Comparison of ENCODE assay signal across 9 mouse cellular contexts in the genomic region with DNA sequence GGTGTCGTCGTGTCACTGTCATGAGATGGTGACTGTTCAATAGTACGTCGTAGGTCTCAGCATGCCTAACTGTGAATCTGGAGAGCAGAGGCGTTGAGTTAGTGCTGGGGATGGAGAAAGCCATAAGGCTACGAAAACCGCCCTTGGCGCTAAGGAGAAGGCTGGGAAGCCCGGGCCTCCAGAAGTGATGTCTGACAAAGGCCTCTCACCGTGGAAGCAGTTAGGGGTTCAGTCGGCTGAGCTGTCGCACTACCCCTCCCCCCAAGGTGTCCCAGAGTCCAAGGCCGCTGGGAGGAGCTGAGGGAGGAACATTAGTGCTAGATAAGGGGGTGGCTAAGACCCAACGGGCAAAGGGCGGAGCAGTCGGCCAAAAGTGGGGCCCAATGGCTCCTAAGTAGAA. TPM values are rescaled to one million over a fixed set of nuclear protein-coding genes. Genes with fewer than 3 reads are reported as not detected.
DNase-seq lines count a peak whose midpoint lies in the region; ATAC-seq lines count a peak whose summit lies in the region.
"Had no signal": no experiment of that assay in that cellular context is flagged by ENCODE, and none has a peak within 500 bp of the region (broad histone marks: within the 10 kb centered on the region; RNA-seq: fewer than 3 reads in every experiment).

No protein-coding gene starts in this region.

- H3K4me3 ChIP-seq in lung, embryonic 15.5 days, result no peak overlapping the region
- H3K4me3 ChIP-seq in embryonic facial prominence, embryonic 12.5 days, result peak overlapping the region; percentile 35
- H3K4me3 ChIP-seq in neural tube, embryonic 12.5 days, result no peak overlapping the region

- no peak for ATAC-seq in lung, embryonic 15.5 days (ENCODE audit: borderline replicate concordance, extremely low read depth, low FRiP score, low TSS enrichment)
- ATAC-seq in embryonic facial prominence, embryonic 12.5 days (ENCODE audit: insufficient number of reproducible peaks, insufficient read depth, low FRiP score, low TSS enrichment), result no peak
- ATAC-seq in neural tube, embryonic 12.5 days (ENCODE audit: low FRiP score, low read depth), result no peak
- ATAC-seq: activated CD4-positive, CD25-positive, alpha-beta regulatory T cell, adult 4 months had no signal

- WGBS in lung, embryonic 15.5 days, result 4% methylated on average over 16 of the region's 16 CpGs
- WGBS in embryonic facial prominence, embryonic 12.5 days, result 3% methylated on average over 16 of the region's 16 CpGs
- WGBS in neural tube, embryonic 12.5 days, result 3% methylated on average over 16 of the region's 16 CpGs

- no peak overlapping the region for H3K9ac ChIP-seq in lung, embryonic 15.5 days
- 0 out of 2 replicates have a peak overlapping the region, but pooled peaks have one; percentile 27 for H3K9ac ChIP-seq in embryonic facial prominence, embryonic 12.5 days
- H3K9ac ChIP-seq in neural tube, embryonic 12.5 days, result no peak overlapping the region

- DNase-seq in lung, postnatal 25 days (ENCODE audit: low spot score), result no peak
- peak; percentile 40 for DNase-seq in kidney, adult 9 months
- DNase-seq in spleen, postnatal 14 days (ENCODE audit: low spot score in 2 of 2), result no peak
- no peak for DNase-seq in cerebellum, postnatal 14 days
- DNase-seq in cerebellum, adult 8-10 months, result no peak

- peak overlapping the region; percentile 56; the same call in 1 of the 2 replicates for H3K4me2 ChIP-seq in lung, embryonic 15.5 days
- peak overlapping the region; percentile 54; the same call in 1 of the 2 replicates for H3K4me2 ChIP-seq in embryonic facial prominence, embryonic 12.5 days (replicated peaks)
- H3K4me2 ChIP-seq in neural tube, embryonic 12.5 days (replicated peaks), result peak overlapping the region; percentile 51

- no peaks in the 10 kb centered on the region for H3K36me3 ChIP-seq in lung, embryonic 15.5 days
- H3K36me3 ChIP-seq in embryonic facial prominence, embryonic 12.5 days, result no peaks in the 10 kb centered on the region
- H3K36me3 ChIP-seq in neural tube, embryonic 12.5 days, result no peaks in the 10 kb centered on the region

- peaks cover 13% of the 10 kb centered on the region for H3K4me1 ChIP-seq in lung, embryonic 15.5 days
- H3K4me1 ChIP-seq in embryonic facial prominence, embryonic 12.5 days, result peaks cover 25% of the 10 kb centered on the region
- H3K4me1 ChIP-seq in neural tube, embryonic 12.5 days, result peaks cover 15% of the 10 kb centered on the region; the same call in 1 of the 2 replicates

- H3K9me3 ChIP-seq in lung, embryonic 15.5 days, result no peaks in the 10 kb centered on the region
- H3K9me3 ChIP-seq in embryonic facial prominence, embryonic 12.5 days, result no peaks in the 10 kb centered on the region
- H3K9me3 ChIP-seq in neural tube, embryonic 12.5 days, result no peaks in the 10 kb centered on the region

- peaks cover 79% of the 10 kb centered on the region for H3K27me3 ChIP-seq in lung, embryonic 15.5 days
- H3K27me3 ChIP-seq in embryonic facial prominence, embryonic 12.5 days, result peaks cover 71% of the 10 kb centered on the region
- H3K27me3 ChIP-seq in neural tube, embryonic 12.5 days (replicated peaks), result peaks cover 67% of the 10 kb centered on the region

- no peak overlapping the region for H3K27ac ChIP-seq in lung, embryonic 15.5 days
- no peak overlapping the region for H3K27ac ChIP-seq in embryonic facial prominence, embryonic 12.5 days
- H3K27ac ChIP-seq in neural tube, embryonic 12.5 days, result no peak overlapping the region

RNA-seq across cellular contexts. Expression of gene Nags, which starts 0.7 kb away (rescaled TPM):
- polyA plus RNA-seq in lung, embryonic 15.5 days (2015; fragmentation: Nextera tagmentation; extraction: Ambion mirVana), result 0.46 and 0.67 TPM in 2 replicates
- polyA plus RNA-seq in embryonic facial prominence, embryonic 12.5 days (2016; fragmentation: Nextera tagmentation; extraction: Ambion mirVana), result 0.06 TPM in 1 of 2 replicates, not detected in the other
- polyA plus RNA-seq in neural tube, embryonic 12.5 days (2016; fragmentation: Nextera tagmentation; extraction: Ambion mirVana), result not detected in 2 replicates
- polyA plus RNA-seq: activated CD4-positive, CD25-positive, alpha-beta regulatory T cell, adult 4 months had no signal

RNA-seq across cellular contexts. Expression of gene Tmem101, which starts 10.2 kb away (rescaled TPM):
- 31.9 and 36.5 TPM in 2 replicates for polyA plus RNA-seq in lung, embryonic 15.5 days (2015; fragmentation: Nextera tagmentation; extraction: Ambion mirVana)
- polyA plus RNA-seq in embryonic facial prominence, embryonic 12.5 days (2016; fragmentation: Nextera tagmentation; extraction: Ambion mirVana), result 43.4 and 44.3 TPM in 2 replicates
- polyA plus RNA-seq in neural tube, embryonic 12.5 days (2016; fragmentation: Nextera tagmentation; extraction: Ambion mirVana), result 35.3 and 37.3 TPM in 2 replicates

RNA-seq across cellular contexts. Expression of gene Pyy, which starts 38.4 kb away (rescaled TPM):
- not detected in 2 replicates for polyA plus RNA-seq in lung, embryonic 15.5 days (2015; fragmentation: Nextera tagmentation; extraction: Ambion mirVana)
- polyA plus RNA-seq in embryonic facial prominence, embryonic 12.5 days (2016; fragmentation: Nextera tagmentation; extraction: Ambion mirVana), result 0.71 TPM in 1 of 2 replicates, not detected in the other
- polyA plus RNA-seq in neural tube, embryonic 12.5 days (2016; fragmentation: Nextera tagmentation; extraction: Ambion mirVana), result 1.1 TPM in 1 of 2 replicates, not detected in the other
- polyA plus RNA-seq: activated CD4-positive, CD25-positive, alpha-beta regulatory T cell, adult 4 months had no signal

RNA-seq across cellular contexts. Expression of gene Lsm12, which starts 39.1 kb away (rescaled TPM):
- polyA plus RNA-seq in lung, embryonic 15.5 days (2015; fragmentation: Nextera tagmentation; extraction: Ambion mirVana), result 112 and 136 TPM in 2 replicates
- 104 and 108 TPM in 2 replicates for polyA plus RNA-seq in embryonic facial prominence, embryonic 12.5 days (2016; fragmentation: Nextera tagmentation; extraction: Ambion mirVana)
- 87.0 and 112 TPM in 2 replicates for polyA plus RNA-seq in neural tube, embryonic 12.5 days (2016; fragmentation: Nextera tagmentation; extraction: Ambion mirVana)

RNA-seq across cellular contexts. Expression of gene G6pc3, which starts 43.4 kb away (rescaled TPM):
- polyA plus RNA-seq in lung, embryonic 15.5 days (2015; fragmentation: Nextera tagmentation; extraction: Ambion mirVana), result 31.5 and 33.3 TPM in 2 replicates
- 30.3 and 31.3 TPM in 2 replicates for polyA plus RNA-seq in embryonic facial prominence, embryonic 12.5 days (2016; fragmentation: Nextera tagmentation; extraction: Ambion mirVana)
- 29.6 and 30.8 TPM in 2 replicates for polyA plus RNA-seq in neural tube, embryonic 12.5 days (2016; fragmentation: Nextera tagmentation; extraction: Ambion mirVana)
